ENCODE assay signal across 8 mouse cellular contexts in genomic region chr9:41464057-41464685, GRCm38 (mm10).
DNase-seq lines count a peak whose midpoint lies in the region; ATAC-seq lines count a peak whose summit lies in the region.

No protein-coding gene starts in this region.

- no peaks in the 10 kb centered on the region for H3K27me3 ChIP-seq in hindbrain, embryonic 16.5 days (replicated peaks; ENCODE audit: control insufficient read depth, insufficient read depth, low read length)
- no peaks in the 10 kb centered on the region for H3K27me3 ChIP-seq in midbrain, embryonic 11.5 days (ENCODE audit: control insufficient read depth, insufficient read depth, low read length)

- intact Hi-C loops in heart, postnatal 14 days (cut with DNase I): no loop called here

- no peak overlapping the region for H3K4me2 ChIP-seq in hindbrain, embryonic 16.5 days (ENCODE audit: low read length)
- no peak overlapping the region for H3K4me2 ChIP-seq in midbrain, embryonic 11.5 days

- peak; percentile 83 for DNase-seq in MN1 (ENCODE audit: low spot score)
- DNase-seq in cerebellum, postnatal 36 days: peak; percentile 15 to 38
- DNase-seq in midbrain, embryonic 11.5 days (ENCODE audit: low spot score, missing footprints): no peak
- no peak for DNase-seq in ovary, postnatal 36 days (ENCODE audit: low spot score)
- no peak for DNase-seq in heart, postnatal 14 days
- no peak for DNase-seq in urinary bladder, adult 18-20 months (ENCODE audit: low spot score in 2 of 2)
- no peak for DNase-seq in embryo, embryonic 9.5 days (ENCODE audit: extremely low spot score)

- H3K36me3 ChIP-seq in hindbrain, embryonic 16.5 days (ENCODE audit: control insufficient read depth, insufficient read depth, low read length): no peaks in the 10 kb centered on the region
- H3K36me3 ChIP-seq in midbrain, embryonic 11.5 days (ENCODE audit: control insufficient read depth, insufficient read depth, low read length): no peaks in the 10 kb centered on the region

- H3K4me3 ChIP-seq in hindbrain, embryonic 16.5 days (ENCODE audit: low read length): no peak overlapping the region
- H3K4me3 ChIP-seq in midbrain, embryonic 11.5 days (ENCODE audit: low read depth, low read length): no peak overlapping the region

- H3K27ac ChIP-seq in hindbrain, embryonic 16.5 days (ENCODE audit: low read depth, low read length): peak overlapping the region; percentile 64
- H3K27ac ChIP-seq in midbrain, embryonic 11.5 days (ENCODE audit: low read depth, low read length): no peak overlapping the region

- ATAC-seq in hindbrain, embryonic 16.5 days: peak; percentile 96
- 0 out of 2 replicates have a peak, but pooled peaks have one; percentile 27 for ATAC-seq in midbrain, embryonic 11.5 days (ENCODE audit: low FRiP score)

- H3K9me3 ChIP-seq in hindbrain, embryonic 16.5 days (ENCODE audit: control insufficient read depth, low read length): no peaks in the 10 kb centered on the region
- no peaks in the 10 kb centered on the region for H3K9me3 ChIP-seq in midbrain, embryonic 11.5 days (ENCODE audit: control insufficient read depth, low read length)

- H3K9ac ChIP-seq in hindbrain, embryonic 16.5 days (ENCODE audit: low read depth, low read length): no peak overlapping the region
- H3K9ac ChIP-seq in midbrain, embryonic 11.5 days (ENCODE audit: low read length): no peak overlapping the region

- WGBS in hindbrain, embryonic 16.5 days: 29% methylated on average over 8 of the region's 8 CpGs
- 76% methylated on average over 8 of the region's 8 CpGs for WGBS in midbrain, embryonic 11.5 days

- H3K4me1 ChIP-seq in hindbrain, embryonic 16.5 days (ENCODE audit: control insufficient read depth, insufficient read depth, low read depth, low read length): peaks cover 7% of the 10 kb centered on the region
- peaks cover 3% of the 10 kb centered on the region; the same call in 1 of the 2 replicates for H3K4me1 ChIP-seq in midbrain, embryonic 11.5 days (ENCODE audit: control insufficient read depth, insufficient read depth, low read length)

Comparison
In these comparisons a context has a peak if more than half of its experiments do, and no peak if none do; other contexts are left out.
1. DNase-seq: peak in MN1 (single experiment) and cerebellum, postnatal 36 days (2 of 2); none in midbrain, embryonic 11.5 days (single experiment), ovary, postnatal 36 days (single experiment), heart, postnatal 14 days (0 of 2), urinary bladder, adult 18-20 months (0 of 2) and embryo, embryonic 9.5 days (single experiment).